Mouse (Mus musculus) testis, adult 2 months (tissue): ENCODE results near the gene Lipt2.

Experiments
- CTCF ChIP-seq: fragments of 200-500 bp; IDR thresholded peaks from 2 replicates; pipeline ENCODE4 v1.5.1; 2012; ENCODE audit warnings: low read depth, mild to moderate bottlenecking, inconsistent platforms, low read length, moderate library complexity; ENCODE audit not compliant: control insufficient read depth, insufficient read depth, insufficient replicate concordance
- POLR2A ChIP-seq: fragments of 200-500 bp; IDR thresholded peaks from 2 replicates; pipeline ENCODE4 v1.6.1; 2012; ENCODE audit warnings: low read depth, mild to moderate bottlenecking, inconsistent platforms, low read length, moderate library complexity; ENCODE audit not compliant: control insufficient read depth

- no peak for TF ChIP-seq CTCF
- no peak for TF ChIP-seq POLR2A
Observed at GRCm38 (mm10) chr7:100137038-100137437, 22.0 kb upstream of the Lipt2 start.
